Mouse (Mus musculus): ENCODE measurements at regions not wholly inside any gene's neighbourhood (a gene's known extent, or its start where the extent isn't known, plus 50 kb on each side); places are given as distances from the start of the nearest gene placed in this dataset.
"Not testable (repeated sequence)": the region's sequence is repeated elsewhere in the genome, so short reads cannot be mapped to it uniquely, and the experiment has no call there.

DNA sequence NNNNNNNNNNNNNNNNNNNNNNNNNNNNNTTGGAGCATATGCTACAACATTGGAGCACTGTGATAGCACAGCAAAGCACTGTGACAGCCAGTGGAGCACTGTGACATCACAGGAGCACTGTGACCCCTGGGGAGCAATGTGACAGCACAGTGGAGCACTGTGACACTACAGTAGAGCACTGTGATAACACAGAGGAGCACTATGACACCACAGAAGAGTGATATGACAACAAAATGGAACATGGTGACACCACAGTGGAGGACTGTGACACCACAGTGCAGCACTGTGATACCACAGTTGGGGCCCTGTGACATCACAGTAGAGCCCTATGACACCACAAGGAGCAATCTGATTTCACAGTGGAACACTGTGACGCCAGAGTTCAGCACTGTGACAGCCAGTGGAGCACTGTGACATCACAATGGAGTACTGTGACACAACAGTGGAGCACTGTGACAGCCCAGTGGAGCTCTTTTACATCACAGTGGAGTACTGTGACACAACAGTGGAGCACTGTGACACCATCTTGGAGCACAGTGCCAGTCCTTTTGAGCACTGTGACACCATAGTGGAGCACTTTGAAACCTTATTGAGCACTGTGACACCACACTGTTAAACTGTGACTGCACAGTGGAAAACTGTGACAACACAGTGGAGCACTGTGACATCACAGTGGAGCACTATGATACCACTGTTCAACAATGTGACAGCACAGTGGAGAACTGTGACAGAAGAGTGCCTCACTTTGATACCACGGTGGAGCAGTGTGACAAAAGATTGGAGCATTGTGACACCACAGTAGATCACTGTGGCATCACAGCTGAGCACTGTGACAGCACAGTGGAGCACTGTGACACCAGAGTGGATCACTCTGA lies 116.9 kb upstream of the Vmn1r2 start:
- DNase-seq (ENCODE audit: low spot score), result no peak

DNA sequence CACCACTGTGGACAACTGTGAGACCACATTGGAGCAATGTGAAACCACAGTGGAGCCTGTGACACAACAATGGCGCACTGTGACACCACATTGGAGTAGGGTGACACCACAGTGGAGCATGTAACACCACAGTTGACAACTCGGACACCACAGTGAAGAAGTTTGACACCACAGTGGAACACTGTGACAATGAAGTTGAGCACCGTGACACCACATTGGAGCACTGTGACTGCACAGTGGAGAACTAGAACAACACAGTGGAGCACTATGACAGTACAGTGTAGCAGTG lies 116.3 kb upstream of the Vmn1r2 start:
- DNase-seq (ENCODE audit: low spot score), result no peak

DNA sequence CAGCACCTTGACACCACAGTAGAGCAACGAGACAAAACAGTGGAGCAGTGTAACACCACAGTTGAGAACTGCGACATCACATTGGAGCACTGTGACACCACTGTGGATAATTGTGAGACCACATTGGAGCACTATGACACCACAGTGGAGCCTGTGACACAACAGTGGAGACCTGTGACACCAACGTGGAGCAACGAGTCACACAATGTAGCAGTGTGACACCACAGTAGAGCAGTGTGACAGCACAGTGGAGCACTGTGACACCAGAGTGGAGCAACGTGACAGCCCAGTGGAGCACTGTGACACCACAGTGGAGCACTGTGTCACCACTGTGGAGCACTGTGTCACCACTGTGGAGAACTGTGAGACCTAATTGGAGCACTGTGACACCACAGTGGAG lies 115.9 kb upstream of the Vmn1r2 start:
- DNase-seq (ENCODE audit: low spot score), result no peak

DNA sequence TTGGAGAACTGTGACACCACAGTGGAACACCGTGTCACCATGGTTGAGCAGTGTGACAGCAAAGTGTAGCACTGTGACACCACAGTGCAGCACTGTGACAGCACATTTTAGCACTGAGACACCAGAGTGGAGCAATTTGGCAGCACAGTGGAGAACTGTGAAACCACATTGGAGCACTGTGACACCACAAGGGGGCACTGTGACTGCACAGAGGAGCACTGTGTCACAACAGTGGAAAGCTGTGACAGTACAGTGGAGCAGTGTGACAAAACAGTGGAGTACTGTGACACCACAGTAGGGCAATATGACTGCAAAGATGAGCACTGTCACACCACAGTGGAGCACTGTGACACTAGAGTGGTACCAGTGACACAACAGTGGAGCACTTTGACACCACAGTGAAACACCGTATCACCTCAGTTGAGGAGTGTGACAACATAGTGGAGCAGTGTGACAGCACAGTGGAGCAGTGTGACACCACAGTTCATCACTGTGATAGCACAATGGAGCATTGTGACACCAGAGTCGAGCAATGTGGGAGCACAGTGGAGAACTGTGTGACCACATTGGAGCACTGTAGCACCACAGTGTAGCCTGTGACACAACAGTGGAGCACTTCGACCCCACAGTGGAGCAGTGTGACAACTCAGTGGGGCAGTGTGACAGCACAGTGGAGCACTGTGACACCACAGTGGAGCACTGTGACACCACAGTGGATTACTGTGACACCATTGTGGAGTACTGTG lies 114.6 kb upstream of the Vmn1r2 start:
- DNase-seq (ENCODE audit: low spot score), result no peak

DNA sequence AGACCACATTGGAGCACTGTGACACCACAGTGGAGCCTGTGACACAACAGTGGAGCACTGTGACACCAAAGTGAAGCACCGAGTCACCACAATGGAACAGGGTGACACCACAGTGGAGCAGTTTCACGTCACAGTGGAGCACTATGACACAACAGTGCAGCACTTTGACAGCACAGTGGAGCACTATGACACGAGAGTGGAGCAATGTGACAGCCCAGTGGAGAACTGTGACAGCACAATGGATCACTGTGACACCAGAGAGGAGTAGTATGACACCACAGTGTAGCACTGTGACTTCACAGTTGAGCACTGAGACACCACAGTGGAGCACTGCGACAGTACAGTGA lies 114.1 kb upstream of the Vmn1r2 start:
- DNase-seq (ENCODE audit: low spot score), result no peak

DNA sequence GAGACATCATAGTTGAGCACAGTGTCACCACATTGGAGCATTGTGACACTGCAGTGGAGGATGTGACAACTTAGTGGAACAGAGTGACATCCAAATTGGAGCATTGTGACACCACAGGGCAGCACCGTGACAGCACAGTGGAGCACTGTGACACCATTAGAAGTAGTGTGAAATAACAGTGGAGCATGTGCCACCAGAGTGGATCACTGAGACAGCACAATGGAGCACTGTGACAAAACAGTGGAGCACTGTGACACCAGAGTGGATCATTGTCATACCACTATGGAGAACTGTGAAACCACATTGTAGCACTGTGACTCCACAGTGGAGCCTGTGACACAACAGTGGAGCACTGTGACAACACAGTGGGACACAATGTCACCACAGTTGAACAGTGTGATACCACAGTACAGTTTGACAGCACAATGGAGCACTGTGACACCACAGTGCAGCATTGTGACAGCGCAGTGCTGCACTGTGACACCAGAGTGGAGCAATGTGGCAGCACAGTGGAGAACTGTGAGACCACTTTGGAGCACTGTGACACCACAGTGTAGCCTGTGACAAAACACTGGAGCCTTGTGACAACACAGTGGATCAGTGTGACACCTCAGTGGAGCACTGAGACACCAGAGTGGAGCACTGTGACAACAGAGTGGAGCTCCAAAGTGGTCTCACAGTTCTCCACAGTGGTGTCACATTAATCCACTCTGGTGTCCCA lies 113.5 kb upstream of the Vmn1r2 start:
- DNase-seq (ENCODE audit: low spot score), result no peak

DNA sequence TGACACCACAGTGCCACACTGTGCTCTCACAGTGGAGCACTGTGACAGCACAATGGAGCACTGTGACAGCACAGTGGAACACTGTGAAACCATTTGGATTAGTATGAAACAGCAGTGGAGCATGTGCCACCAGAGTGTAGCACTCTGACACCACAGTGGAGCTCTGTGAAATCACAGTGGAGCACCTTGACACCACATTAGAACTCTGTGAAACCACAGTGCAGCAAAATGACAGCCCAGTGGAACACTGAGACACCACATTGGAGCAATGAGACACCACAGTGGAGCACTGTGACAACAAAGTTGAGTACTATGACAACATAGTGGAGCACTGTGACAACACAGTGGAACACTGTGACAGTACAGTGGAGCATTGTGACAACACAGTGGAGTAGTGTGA lies 112.2 kb upstream of the Vmn1r2 start:
- DNase-seq (ENCODE audit: low spot score), result no peak

DNA sequence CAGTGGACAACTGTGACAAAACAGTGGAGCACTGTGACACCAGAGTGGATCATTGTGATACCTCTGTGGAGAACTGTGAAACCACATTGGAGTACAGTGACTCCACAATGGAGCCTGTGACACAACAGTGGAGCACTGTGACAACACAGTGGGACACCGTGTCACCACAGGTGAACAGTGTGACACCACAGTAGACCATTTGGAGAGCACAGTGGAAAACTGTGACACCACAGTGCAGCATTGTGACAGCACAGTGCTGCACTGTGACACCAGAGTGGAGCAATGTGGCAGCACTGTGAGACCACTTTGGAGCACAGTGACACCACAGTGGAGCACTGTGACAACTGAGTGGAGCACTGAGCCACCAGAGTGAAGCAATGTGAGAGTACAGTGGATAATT lies 111.7 kb upstream of the Vmn1r2 start:
- DNase-seq (ENCODE audit: low spot score), result no peak

DNA sequence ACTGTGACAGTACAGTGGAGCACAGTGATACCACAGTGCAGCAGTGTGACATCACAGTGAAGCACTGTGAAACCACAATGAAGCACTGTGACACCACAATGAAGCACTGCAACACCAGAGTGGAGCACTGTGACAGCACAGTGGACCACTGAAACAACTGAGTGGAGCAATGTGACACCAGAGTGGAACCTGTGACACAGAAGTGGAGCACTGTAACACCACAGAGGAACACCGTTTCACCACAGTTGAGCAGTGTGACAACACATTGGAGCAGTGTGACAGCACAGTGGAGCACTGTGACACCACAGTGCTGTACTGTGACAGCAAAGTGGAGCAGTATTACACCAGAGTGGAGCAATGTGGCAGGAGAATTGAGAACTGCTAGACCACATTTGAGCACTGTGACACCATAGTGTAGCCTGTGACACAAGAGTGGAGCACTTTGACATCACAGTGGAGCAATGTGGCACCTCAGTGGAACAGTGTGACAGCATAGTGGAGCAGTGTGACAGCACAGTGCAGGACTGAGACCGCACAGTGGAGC lies 107.5 kb upstream of the Vmn1r2 start:
- no peak for DNase-seq (ENCODE audit: low spot score)

DNA sequence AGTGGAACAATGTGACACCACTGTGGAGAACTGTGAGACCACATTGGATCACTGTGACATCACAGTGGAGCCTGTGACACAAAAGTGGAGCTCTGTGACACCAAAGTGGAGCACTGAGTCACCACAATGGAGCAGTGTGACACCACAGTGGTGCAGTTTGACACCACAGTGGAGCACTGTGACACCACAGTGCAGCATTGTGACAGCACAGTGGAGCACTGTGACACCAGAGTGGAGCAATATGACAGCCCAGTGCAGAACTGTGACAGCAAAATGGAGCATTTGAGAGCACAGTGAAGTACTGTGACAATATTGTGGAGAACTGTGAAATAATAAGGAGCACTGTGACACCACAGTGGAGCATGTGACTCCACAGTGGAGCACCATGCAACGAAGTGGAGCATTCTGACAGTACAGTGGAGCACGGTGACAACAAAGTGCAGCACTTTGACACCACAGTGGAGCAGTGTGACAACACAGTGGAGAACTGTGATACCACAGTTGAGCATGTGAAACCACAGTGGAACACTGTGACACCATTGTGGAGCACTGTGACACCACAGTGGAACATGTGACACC lies 105.0 kb upstream of the Vmn1r2 start:
- no peak for DNase-seq (ENCODE audit: low spot score)

DNA sequence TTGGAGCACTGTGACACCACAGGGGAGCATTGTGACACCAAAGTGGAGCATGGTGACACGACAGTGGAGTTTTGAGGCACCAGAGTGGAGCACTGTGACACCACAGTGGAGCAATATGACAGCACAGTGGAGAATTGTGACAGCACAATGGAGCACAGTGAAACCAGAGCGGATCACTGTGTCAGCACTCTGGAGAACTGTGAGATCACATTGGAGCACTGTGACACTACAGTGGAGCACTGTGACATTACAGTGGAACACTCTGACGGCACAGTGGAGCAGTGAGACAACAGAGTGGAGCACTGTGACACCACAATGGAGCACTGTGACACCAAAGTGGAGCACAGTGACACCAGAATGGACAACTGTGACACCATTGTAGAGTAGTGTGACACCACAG lies 103.2 kb upstream of the Vmn1r2 start:
- DNase-seq (ENCODE audit: low spot score), result no peak

DNA sequence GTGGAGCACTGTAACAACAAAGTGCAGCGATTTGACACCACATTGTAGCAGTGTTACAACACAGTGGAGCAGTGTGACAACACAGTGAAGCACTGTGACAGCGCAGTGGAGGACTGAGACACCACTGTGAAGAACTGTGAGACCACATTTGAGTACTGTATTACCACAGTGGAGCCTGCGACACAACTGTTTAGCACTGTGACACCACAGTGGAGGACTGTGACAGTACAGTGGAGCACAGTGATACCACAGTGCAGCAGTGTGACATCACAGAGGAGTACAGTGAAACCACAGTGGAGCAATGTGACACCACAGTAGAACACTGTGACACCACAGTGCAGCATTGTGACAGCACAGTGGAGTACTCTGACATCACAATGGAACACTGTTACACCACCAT lies 102.5 kb upstream of the Vmn1r2 start:
- no peak for DNase-seq (ENCODE audit: low spot score)

DNA sequence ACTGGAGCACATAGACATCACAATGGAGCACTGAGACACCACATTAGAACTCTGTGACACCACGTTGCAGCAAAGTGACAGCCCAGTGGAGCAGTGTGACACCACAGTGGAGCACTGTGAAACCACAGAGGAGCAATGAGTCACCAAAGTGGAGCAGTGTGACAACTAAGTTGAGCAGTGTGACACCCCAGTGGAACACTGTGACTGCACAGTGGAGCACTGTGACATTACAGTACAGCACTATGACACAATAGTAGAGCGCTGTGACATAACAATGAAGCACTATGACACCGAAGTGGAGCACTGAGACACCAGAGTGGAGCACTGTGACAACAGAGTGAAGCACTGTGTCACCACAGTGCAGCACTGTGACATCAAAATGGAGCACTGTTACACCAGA lies 101.8 kb upstream of the Vmn1r2 start:
- not testable (repeated sequence) for DNase-seq (ENCODE audit: low spot score)

DNA sequence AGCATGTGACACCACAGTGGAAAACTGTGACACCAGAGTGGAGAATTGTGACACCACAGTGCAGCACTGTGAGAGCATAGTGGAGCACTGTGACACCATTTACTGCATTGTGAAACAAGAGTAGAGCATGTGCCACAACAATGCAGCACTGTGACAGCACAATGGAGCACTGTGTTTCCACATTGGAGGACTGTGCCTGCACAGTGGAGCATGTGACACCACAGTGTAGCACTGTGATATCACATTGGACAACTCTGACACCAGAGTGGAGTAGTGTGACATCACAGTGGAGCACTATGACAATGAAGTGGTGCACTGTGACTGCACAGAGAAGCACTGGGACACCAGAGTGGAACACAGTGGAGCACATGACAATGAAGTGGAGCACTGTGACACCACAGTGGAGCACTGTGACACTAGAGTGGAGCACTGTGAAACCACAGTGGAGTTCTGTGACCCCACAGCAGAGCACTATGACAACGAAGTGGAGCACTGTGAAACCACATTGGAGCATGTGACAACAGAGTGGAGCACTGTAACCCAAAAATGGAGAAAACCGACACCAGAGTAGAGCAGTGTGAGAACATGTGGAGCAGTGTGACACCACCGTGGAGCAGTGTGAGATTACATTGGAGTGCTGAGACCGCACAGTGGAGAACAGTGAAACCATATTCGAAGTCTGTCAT lies 100.9 kb upstream of the Vmn1r2 start:
- no peak for DNase-seq (ENCODE audit: low spot score)

DNA sequence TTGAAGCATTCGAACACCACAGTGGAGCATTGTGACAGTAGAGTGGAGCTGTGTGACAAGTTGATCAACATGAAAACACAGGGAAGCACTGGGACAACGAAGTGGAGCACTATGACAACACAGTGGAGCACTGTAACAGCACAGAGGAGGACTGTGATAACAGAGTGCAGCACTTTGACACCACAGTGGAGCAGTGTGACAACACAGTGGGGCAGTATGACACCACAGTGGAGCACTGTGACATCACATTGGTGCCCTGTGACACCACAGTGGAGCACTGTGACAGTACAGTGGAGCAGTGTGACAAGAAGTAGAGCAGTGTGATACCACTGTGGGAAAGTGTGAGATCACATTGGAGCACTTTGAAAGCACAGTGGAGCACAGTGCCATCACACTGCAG lies 99.9 kb upstream of the Vmn1r2 start:
- DNase-seq (ENCODE audit: low spot score), result no peak

DNA sequence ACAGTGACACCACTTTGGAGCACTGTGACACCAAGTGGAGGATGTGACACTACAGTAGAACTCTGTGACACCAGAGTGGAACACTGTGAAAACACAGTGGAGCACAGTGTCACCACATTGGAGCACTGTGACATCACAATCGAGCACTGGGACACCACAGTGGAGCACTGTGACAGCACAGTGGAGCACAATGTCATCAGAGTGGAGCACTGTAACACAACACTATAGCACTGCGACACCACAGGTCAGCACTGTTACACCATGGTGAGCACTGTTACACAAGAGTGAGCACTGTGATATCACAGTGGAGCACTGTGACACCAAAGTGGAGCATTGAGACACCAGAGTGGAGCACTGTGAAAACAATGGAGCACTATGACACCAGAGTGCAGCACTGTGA lies 99.5 kb upstream of the Vmn1r2 start:
- no peak for DNase-seq (ENCODE audit: low spot score)

DNA sequence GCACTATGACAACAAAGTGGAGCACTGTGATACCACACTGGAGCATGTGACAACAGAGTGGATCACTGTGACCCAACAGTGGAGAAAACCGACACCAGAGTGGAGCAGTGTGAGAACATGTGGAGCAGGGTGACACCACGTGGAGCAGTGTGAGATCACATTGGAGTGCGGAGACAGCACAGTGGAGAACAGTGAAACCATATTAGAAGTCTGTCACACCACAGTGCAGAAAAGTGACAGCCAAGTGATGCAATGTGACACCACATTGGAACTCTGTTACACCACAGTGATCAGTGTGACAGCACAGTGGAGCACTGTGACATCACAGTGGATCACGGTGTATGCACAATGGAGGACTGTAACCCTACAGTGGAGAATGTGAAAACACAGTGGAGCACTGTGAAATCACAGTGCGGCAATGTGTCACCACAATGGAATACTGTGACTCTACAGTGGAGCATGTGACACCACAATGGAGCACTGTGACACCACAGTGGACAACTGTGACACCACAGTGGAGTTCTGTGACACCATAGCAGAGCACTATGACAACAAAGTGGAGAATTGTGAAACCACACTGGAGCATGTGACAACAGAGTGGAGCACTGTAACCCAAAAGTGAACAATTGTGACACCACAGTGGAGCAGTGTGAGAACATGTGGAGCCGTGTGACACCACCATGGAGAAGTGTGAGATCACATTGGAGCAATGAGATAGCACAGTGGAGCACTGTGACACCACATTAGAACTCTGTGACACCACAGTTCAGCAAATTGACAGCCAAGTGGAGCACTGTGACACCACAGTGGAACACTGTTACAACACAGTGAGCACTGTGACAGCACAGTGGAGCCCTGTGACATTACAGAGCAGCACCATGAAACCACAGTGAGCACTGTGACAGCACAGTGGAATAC lies 98.6 kb upstream of the Vmn1r2 start:
- no peak for DNase-seq (ENCODE audit: low spot score)

DNA sequence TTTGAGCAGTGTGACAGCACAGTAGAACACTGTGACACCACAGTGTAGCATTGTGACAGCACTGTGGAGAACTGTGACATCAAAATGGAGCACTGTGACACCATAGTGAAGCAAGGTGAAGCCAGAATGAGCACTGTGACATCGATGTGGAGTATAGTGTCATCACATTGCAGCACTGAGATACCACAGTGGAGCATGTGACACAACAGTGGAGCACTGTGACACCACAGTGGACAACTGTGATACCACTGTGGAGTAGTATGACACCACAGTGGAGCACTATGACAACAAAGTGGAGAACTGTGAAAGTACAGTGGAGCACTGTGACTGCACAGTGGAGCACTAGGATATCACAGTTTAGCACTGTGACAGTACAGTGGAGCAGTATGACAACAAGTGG lies 97.8 kb upstream of the Vmn1r2 start:
- DNase-seq (ENCODE audit: low spot score), result no peak

DNA sequence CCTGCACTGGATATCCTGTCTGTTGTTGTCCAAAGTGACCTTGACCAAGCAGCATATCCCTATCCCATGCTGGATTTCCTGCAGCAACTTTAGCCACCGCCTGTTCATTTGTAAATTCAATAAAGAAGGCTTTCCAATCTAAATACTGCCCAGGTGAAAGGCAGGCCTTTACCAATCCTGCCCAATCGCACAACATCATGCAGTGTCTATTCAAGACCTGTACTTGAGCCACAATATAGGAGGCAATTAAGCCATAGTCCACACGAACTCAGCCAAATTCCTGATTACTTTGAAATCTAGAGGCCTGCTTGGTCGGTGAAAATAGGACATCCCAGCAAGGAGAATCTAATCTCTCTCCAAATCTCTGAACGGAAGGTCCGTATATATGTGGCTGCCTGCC lies 95.8 kb upstream of the Vmn1r2 start:
- not testable (repeated sequence) for DNase-seq (ENCODE audit: low spot score)

DNA sequence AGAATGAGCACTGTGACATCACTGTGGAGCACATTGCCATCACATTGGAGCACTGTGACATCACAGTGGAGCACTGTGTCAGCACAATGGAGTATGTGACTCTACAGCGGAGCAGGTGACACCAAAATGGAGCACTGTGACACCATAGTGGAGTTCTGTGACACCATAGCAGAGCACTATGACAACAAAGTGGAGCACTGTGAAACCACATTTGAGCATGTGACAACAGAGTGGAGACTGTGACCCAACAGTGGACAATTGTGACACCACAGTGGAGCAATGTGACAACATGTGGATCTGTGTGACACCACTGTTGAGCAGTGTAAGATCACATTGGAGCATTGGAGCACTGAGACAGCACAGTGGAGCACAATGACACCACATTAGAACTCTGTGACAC lies 87.2 kb upstream of the Vmn1r2 start:
- no peak for DNase-seq (ENCODE audit: low spot score)
